Mouse (Mus musculus) stomach, postnatal 0 days (tissue): Measurements from ENCODE around the gene Pgc. TPM values are rescaled to one million over a fixed set of nuclear protein-coding genes. Genes with fewer than 3 reads are reported as not detected.

Experiments used
- ATAC-seq: fragments of 200-750 bp; cut with Nextera tagmentation; 2 replicates; pipeline ENCODE4 v1.8.0; 2017; ENCODE audit not compliant: low FRiP score, low TSS enrichment
- DNase-seq: peaks from one replicate; pipeline ENCODE4 v3.0.0-alpha.2; 2016; ENCODE audit warnings: low spot score
- H3K27ac ChIP-seq: fragments of 300-500 bp; sonication (generic); replicated peaks from 2 replicates; pipeline ENCODE4 v1.5.1; 2014; ENCODE audit warnings: mild to moderate bottlenecking, control low read depth
- H3K27me3 ChIP-seq: fragments of 300-500 bp; sonication (generic); 2 replicates; pipeline ENCODE4 v1.6.1; 2014; ENCODE audit warnings: low read length; ENCODE audit not compliant: control insufficient read depth, insufficient read depth
- H3K36me3 ChIP-seq: fragments of 300-500 bp; sonication (generic); 2 replicates; pipeline ENCODE4 v1.6.1; 2014; ENCODE audit warnings: low read length, mixed read lengths; ENCODE audit not compliant: control insufficient read depth, insufficient read depth
- H3K4me1 ChIP-seq: fragments of 300-500 bp; sonication (generic); replicated peaks from 2 replicates; pipeline ENCODE4 v1.6.1; 2014; ENCODE audit warnings: antibody characterized with exemption; ENCODE audit not compliant: control insufficient read depth, insufficient read depth
- H3K4me2 ChIP-seq: fragments of 300-500 bp; sonication (generic); replicated peaks from 2 replicates; pipeline ENCODE4 v1.6.1; 2014; ENCODE audit warnings: low read depth, mild to moderate bottlenecking, control low read depth, moderate library complexity
- H3K4me3 ChIP-seq: fragments of 300-500 bp; sonication (generic); 2 replicates; pipeline ENCODE4 v1.5.1; 2014; ENCODE audit warnings: low read depth, low read length, control low read depth
- H3K9ac ChIP-seq: fragments of 300-500 bp; sonication (generic); 2 replicates; pipeline ENCODE4 v1.6.1; 2014; ENCODE audit warnings: mild to moderate bottlenecking, low read length, control low read depth, mixed read lengths
- H3K9me3 ChIP-seq: fragments of 300-500 bp; sonication (generic); 2 replicates; pipeline ENCODE4 v1.6.1; 2016; ENCODE audit warnings: low read length; ENCODE audit not compliant: control insufficient read depth
- CTCF ChIP-seq: IDR thresholded peaks from 2 replicates; pipeline ENCODE4 v1.5.1; 2016; ENCODE audit warnings: antibody characterized with exemption, low read depth, mild to moderate bottlenecking, moderate library complexity
- EP300 ChIP-seq: optimal IDR thresholded peaks from 2 replicates; pipeline ENCODE3; 2016; ENCODE audit warnings: antibody characterized with exemption
- WGBS: fragments of 180-500 bp; shearing (Covaris S2); extraction: QIAGEN DNeasy Blood & Tissue Kit; methylation state at CpG from one replicate; pipeline ENCODE4 v1.1.7; 2014; 5-methylcytosine and 5-hydroxymethylcytosine counted together
- polyA plus RNA-seq: library from polyadenylated mRNA; unstranded; fragments of >200 nt; fragmentation: Nextera tagmentation; extraction: Ambion mirVana; gene quantifications from 2 replicates; pipeline ENCODE4 v1.2.1, GENCODE M21; 2015

Pgc gene
- polyA plus RNA-seq, 1 experiment from 2014 or later, result 1,647 TPM

DNA sequence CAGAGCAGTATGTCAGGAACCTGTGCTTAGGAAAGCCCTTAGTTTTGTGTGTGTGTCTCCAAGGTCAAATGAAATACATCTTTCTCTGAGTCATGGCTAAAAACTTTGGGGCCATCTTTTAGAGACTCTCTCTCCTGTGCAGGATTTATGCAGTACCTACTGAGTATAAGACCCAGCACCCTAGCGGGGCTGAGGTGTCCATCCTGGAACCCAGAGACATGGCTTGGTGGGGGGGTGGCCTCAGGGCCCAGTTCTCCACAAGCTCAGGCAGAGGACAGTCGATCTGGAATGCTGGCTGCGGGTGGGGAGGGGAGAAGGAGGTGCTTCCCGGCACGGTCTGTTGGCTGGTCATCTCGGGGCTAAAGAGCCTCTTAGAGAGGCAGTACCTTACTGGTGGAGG lies 29.7 kb downstream of the Pgc start:
- Histone ChIP-seq H3K9ac (no peak overlapping the region), H3K27ac (no peak overlapping the region), H3K4me2 (no peak overlapping the region), H3K4me1 (no peaks in the 10 kb centered on the region), H3K9me3 (no peaks in the 10 kb centered on the region), H3K27me3 (no peaks in the 10 kb centered on the region), H3K36me3 (no peaks in the 10 kb centered on the region), H3K4me3 (no peak overlapping the region)
- no peak for TF ChIP-seq EP300
- TF ChIP-seq CTCF, result no peak
- WGBS, result 46% methylated on average over 6 of the region's 6 CpGs
- ATAC-seq (no peak), DNase-seq (no peak)

- H3K36me3 ChIP-seq, result no peaks in the 10 kb centered on the region
- H3K9ac ChIP-seq, result no peak overlapping the region
- H3K9me3 ChIP-seq, result no peaks in the 10 kb centered on the region
- ATAC-seq (no peak), DNase-seq (no peak)
- no peak overlapping the region for H3K27ac ChIP-seq
- no peak overlapping the region for H3K4me3 ChIP-seq
- H3K4me1 ChIP-seq, result no peaks in the 10 kb centered on the region
- TF ChIP-seq CTCF, result no peak
- no peak for TF ChIP-seq EP300
- 77% methylated on average over 7 of the region's 7 CpGs for WGBS
- no peak overlapping the region for H3K4me2 ChIP-seq
- no peaks in the 10 kb centered on the region for H3K27me3 ChIP-seq
Measured at GRCm38 (mm10) chr17:47757056-47757610, 30.5 kb downstream of the Pgc start.

DNA sequence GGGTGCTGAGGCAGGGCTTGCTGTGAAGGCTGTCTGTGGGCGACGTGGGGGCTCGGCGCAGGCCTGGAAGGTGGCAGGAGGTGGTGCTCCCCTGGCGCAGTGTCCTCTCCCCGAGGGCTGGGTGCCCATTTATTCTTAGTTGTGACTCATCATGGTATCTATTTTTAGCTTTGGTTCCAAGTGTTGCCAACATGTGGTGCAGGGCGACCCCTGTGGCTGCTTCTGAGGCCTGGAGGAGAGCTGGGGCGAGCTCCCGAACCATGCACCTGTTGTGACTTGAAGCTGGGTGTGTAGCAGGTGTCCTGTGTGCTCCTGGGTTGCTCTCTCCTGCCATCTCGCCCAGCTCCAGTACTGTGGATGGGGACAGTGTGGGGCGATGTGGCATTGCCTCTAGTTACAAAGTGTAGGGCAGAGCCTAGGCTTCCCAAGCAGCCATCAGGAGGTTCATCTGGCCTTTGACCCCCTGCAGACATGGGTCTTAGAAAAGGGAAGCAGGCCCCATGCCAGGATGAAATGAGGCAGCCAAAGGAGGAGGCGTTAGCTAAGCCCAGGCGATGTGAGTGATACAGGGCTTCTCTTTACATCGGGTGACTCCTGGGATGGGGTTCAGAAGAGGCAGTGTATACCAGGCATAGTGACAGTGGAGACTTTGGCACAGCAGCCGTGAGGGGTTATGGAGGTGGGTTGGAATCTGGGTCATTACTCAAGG lies 33.2 kb downstream of the Pgc start:
- Histone ChIP-seq H3K9ac (no peak overlapping the region), H3K27me3 (no peaks in the 10 kb centered on the region), H3K4me1 (peaks cover 11% of the 10 kb centered on the region), H3K27ac (no peak overlapping the region), H3K9me3 (no peaks in the 10 kb centered on the region), H3K4me3 (no peak overlapping the region), H3K4me2 (no peak overlapping the region), H3K36me3 (no peaks in the 10 kb centered on the region)
- 62% methylated on average over 15 of the region's 15 CpGs for WGBS
- ATAC-seq (peak; percentile 17; the same call in 1 of the 2 replicates), DNase-seq (peak; percentile 30)
- TF ChIP-seq EP300, result no peak
- TF ChIP-seq CTCF, result peak; percentile 68

- no peak for ATAC-seq
- peak overlapping the region; percentile 89; the same call in 1 of the 2 replicates for H3K27ac ChIP-seq
- H3K4me1 ChIP-seq, result peaks cover 11% of the 10 kb centered on the region
Measured at GRCm38 (mm10) chr17:47762028-47762427, 35.4 kb downstream of the Pgc start.

DNA sequence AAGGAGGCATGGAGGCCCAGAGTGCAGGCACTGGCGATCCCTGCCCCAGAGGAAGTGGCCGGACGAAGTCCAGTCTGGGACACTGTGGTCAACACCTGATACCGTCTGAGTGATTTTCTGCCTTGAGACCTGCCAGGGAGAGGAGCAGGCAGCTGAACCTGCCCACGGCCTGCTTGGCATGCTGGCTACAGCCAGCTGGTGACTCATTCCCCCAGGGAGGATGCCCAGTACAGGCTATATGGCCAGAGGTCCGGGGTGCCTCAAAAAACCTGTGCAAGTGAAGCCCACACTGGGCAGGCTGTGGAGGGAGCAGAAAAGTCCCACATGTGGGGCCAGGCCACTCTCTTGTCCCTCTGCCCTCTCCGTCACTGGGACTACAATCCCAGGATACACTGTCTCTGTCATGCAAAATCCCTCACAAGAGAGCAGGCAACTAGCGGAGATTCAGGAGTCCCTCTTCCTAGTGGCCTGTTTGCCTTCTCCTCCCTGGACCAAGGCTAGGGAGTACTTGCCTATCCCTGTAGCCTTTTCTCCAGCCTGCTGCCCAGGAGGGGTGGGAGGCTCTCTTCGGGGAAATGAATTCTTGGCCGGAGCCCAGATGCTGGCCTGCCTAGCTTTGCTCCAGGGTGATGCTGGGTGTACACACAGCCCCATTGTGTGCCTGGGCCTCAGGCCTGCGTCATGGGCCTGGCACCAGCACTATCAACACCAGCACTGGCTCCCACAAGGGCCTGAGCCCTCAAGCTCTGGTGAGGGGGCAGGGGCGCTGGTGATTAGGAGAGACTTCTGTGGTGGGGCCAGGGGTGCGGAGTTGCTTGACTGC lies 36.1 kb downstream of the Pgc start:
- peak overlapping the region; percentile 49 for H3K9ac ChIP-seq
- peak; percentile 90 for ATAC-seq
- no peaks in the 10 kb centered on the region for H3K9me3 ChIP-seq
- DNase-seq, result peak; percentile 92
- H3K4me2 ChIP-seq, result 0 out of 2 replicates have a peak overlapping the region, but pooled peaks have one; percentile 3
- 54% methylated on average over 13 of the region's 13 CpGs for WGBS
- no peaks in the 10 kb centered on the region for H3K27me3 ChIP-seq
- TF ChIP-seq CTCF, result no peak
- TF ChIP-seq EP300, result no peak
- no peaks in the 10 kb centered on the region for H3K36me3 ChIP-seq
- H3K27ac ChIP-seq, result peak overlapping the region; percentile 89
- peaks cover 11% of the 10 kb centered on the region for H3K4me1 ChIP-seq
- no peak overlapping the region for H3K4me3 ChIP-seq

More at GRCm38 (mm10) chr17:47762028-47762427, 35.4 kb downstream of the Pgc start:
- no peak overlapping the region for H3K4me2 ChIP-seq
- no peaks in the 10 kb centered on the region for H3K9me3 ChIP-seq
- H3K4me3 ChIP-seq, result no peak overlapping the region
- H3K27me3 ChIP-seq, result no peaks in the 10 kb centered on the region
- no peak for DNase-seq
- no peak for TF ChIP-seq EP300
- TF ChIP-seq CTCF, result no peak
- H3K9ac ChIP-seq, result no peak overlapping the region
- WGBS, result 88% methylated on average over 7 of the region's 7 CpGs
- no peaks in the 10 kb centered on the region for H3K36me3 ChIP-seq

GRCm38 (mm10) chr17:47765986-47766385 lies 39.3 kb downstream of the Pgc start:
- Histone ChIP-seq H3K4me1 (peaks cover 11% of the 10 kb centered on the region), H3K27ac (no peak overlapping the region), H3K4me2 (no peak overlapping the region), H3K36me3 (no peaks in the 10 kb centered on the region), H3K9ac (no peak overlapping the region), H3K4me3 (no peak overlapping the region), H3K27me3 (no peaks in the 10 kb centered on the region), H3K9me3 (no peaks in the 10 kb centered on the region)
- ATAC-seq, result no peak
- WGBS, result 74% methylated on average over 4 of the region's 4 CpGs
- no peak for DNase-seq
- TF ChIP-seq EP300 (no peak), CTCF (no peak)
